Mouse (Mus musculus) forebrain, embryonic 14.5 days (tissue): ENCODE results near the gene Trp53bp1. TPM values are rescaled to one million over a fixed set of nuclear protein-coding genes. Genes with fewer than 3 reads are reported as not detected.

Source experiments
- ATAC-seq: fragments of 200-750 bp; cut with Nextera tagmentation; 2 replicates; pipeline ENCODE4 v1.8.0; 2017; ENCODE audit warnings: mild to moderate bottlenecking, moderate library complexity
- DNase-seq: peaks from one replicate; pipeline ENCODE4 v3.0.0-alpha.2; 2015; ENCODE audit warnings: low spot score
- H3K27ac ChIP-seq: fragments of 300-500 bp; sonication (generic); 2 replicates; pipeline ENCODE4 v1.5.1; 2014; ENCODE audit warnings: low read depth, mild to moderate bottlenecking, control low read depth, low read length, moderate library complexity
- H3K27me3 ChIP-seq: fragments of 300-500 bp; sonication (generic); replicated peaks from 2 replicates; pipeline ENCODE4 v1.6.1; 2014; ENCODE audit warnings: low read length, control low read depth, mixed read lengths; ENCODE audit not compliant: control insufficient read depth, insufficient read depth
- H3K36me3 ChIP-seq: fragments of 300-500 bp; sonication (generic); 2 replicates; pipeline ENCODE4 v1.6.1; 2014; ENCODE audit warnings: low read length, control low read depth; ENCODE audit not compliant: control insufficient read depth, insufficient read depth
- H3K4me1 ChIP-seq: fragments of 300-500 bp; sonication (generic); 2 replicates; pipeline ENCODE4 v1.6.1; 2014; ENCODE audit warnings: antibody characterized with exemption, low read length, control low read depth; ENCODE audit not compliant: control insufficient read depth, insufficient read depth
- H3K4me2 ChIP-seq: fragments of 300-500 bp; sonication (generic); 2 replicates; pipeline ENCODE4 v1.6.1; 2014; ENCODE audit warnings: mild to moderate bottlenecking, control low read depth, low read length
- H3K4me3 ChIP-seq: fragments of 300-500 bp; sonication (generic); 2 replicates; pipeline ENCODE4 v1.5.1; 2014; ENCODE audit warnings: low read depth, low read length, control low read depth
- H3K9ac ChIP-seq: fragments of 300-500 bp; sonication (generic); 2 replicates; pipeline ENCODE4 v1.6.1; 2014; ENCODE audit warnings: mild to moderate bottlenecking, low read length, control low read depth, moderate library complexity
- H3K9me3 ChIP-seq: fragments of 300-500 bp; sonication (generic); replicated peaks from 2 replicates; pipeline ENCODE4 v1.6.1; 2016; ENCODE audit warnings: low read length, control low read depth, mixed read lengths; ENCODE audit not compliant: control insufficient read depth
- WGBS: fragments of 180-500 bp; shearing (Covaris S2); extraction: QIAGEN DNeasy Blood & Tissue Kit; methylation state at CpG from one replicate; pipeline ENCODE4 v1.1.7; 2014; 5-methylcytosine and 5-hydroxymethylcytosine counted together
- polyA plus RNA-seq: library from polyadenylated mRNA; unstranded; fragments of >200 nt; fragmentation: Nextera tagmentation; extraction: Ambion mirVana; gene quantifications from 2 replicates; pipeline ENCODE4 v1.2.1, GENCODE M21; 2014

Gene Trp53bp1
- polyA plus RNA-seq, 1 experiment from 2014 or later, result 116 TPM

DNA sequence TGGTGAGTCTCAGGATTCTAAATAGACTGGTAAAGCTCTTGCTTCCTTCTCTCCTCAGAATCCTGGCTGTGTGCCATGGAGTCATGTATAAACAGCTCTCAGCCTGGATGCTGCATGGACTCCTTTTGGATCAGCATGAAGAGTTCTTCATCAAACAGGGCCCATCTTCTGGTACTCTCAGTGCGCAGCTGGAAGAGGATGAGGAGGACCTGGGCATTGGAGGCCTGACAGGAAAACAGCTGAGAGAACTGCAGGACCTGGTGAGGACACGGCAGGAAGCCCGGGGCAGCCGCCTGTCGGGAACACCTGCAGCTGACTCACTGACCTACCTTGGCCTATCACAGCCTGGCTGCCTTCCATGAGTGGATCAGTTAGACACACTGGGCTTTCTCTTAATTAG, 87.8 kb downstream of the Trp53bp1 start:
- H3K4me2 ChIP-seq, result no peak overlapping the region
- no peaks in the 10 kb centered on the region for H3K4me1 ChIP-seq
- no peaks in the 10 kb centered on the region for H3K27me3 ChIP-seq
- H3K36me3 ChIP-seq, result peaks cover 66% of the 10 kb centered on the region
- DNase-seq (no peak), ATAC-seq (no peak)
- WGBS, result 95% methylated on average over 5 of the region's 5 CpGs
- H3K27ac ChIP-seq, result no peak overlapping the region
- H3K4me3 ChIP-seq, result no peak overlapping the region
- H3K9me3 ChIP-seq, result no peaks in the 10 kb centered on the region
- no peak overlapping the region for H3K9ac ChIP-seq

GRCm38 (mm10) chr2:121178828-121179479, 92.3 kb downstream of the Trp53bp1 start:
- H3K4me1 ChIP-seq, result no peaks in the 10 kb centered on the region
- H3K27me3 ChIP-seq, result no peaks in the 10 kb centered on the region
- no peak overlapping the region for H3K4me3 ChIP-seq
- no peak for DNase-seq
- no peak overlapping the region for H3K4me2 ChIP-seq
- H3K36me3 ChIP-seq, result peaks cover 73% of the 10 kb centered on the region
- ATAC-seq, result no peak
- H3K27ac ChIP-seq, result no peak overlapping the region
- no peaks in the 10 kb centered on the region for H3K9me3 ChIP-seq
- no peak overlapping the region for H3K9ac ChIP-seq
- WGBS, result 95% methylated on average over 3 of the region's 3 CpGs

- ATAC-seq, result peak; percentile 97
- Histone ChIP-seq H3K4me3 (peak within 1 kb of the TSS; percentile 92), H3K4me1 (peaks cover 23% of the 10 kb centered on the region), H3K9ac (peak within 1 kb of the TSS; percentile 85), H3K27ac (peak within 1 kb of the TSS; percentile 80), H3K27me3 (no peaks in the 10 kb centered on the region), H3K9me3 (no peaks in the 10 kb centered on the region), H3K4me2 (peak within 1 kb of the TSS; percentile 92), H3K36me3 (peaks cover 35% of the 10 kb centered on the region)
- WGBS, result under 1% methylated on average over 62 of the region's 66 CpGs
- DNase-seq, result peak; percentile 96
These were observed 100.0 kb downstream of the Trp53bp1 start, which contains the start of gene Zscan29 for GRCm38 (mm10) chr2:121170980-121171742. Gene Zscan29 (minus strand): TSS chr2:121171125.

GRCm38 (mm10) chr2:121170481-121170971, 100.7 kb downstream of the Trp53bp1 start, which contains the start of gene Tubgcp4:
Gene Tubgcp4 (plus strand): TSS chr2:121170654.
- WGBS, result under 1% methylated on average over 37 of the region's 38 CpGs
- ATAC-seq, result peak; percentile 63
- H3K9ac ChIP-seq, result peak within 1 kb of the TSS; percentile 85
- DNase-seq, result no peak
- peak within 1 kb of the TSS; percentile 92 for H3K4me3 ChIP-seq
- H3K4me2 ChIP-seq, result peak within 1 kb of the TSS; percentile 92
- peaks cover 33% of the 10 kb centered on the region for H3K36me3 ChIP-seq
- H3K27me3 ChIP-seq, result no peaks in the 10 kb centered on the region
- H3K4me1 ChIP-seq, result peaks cover 23% of the 10 kb centered on the region
- H3K9me3 ChIP-seq, result no peaks in the 10 kb centered on the region
- peak within 1 kb of the TSS; percentile 80 for H3K27ac ChIP-seq

DNA sequence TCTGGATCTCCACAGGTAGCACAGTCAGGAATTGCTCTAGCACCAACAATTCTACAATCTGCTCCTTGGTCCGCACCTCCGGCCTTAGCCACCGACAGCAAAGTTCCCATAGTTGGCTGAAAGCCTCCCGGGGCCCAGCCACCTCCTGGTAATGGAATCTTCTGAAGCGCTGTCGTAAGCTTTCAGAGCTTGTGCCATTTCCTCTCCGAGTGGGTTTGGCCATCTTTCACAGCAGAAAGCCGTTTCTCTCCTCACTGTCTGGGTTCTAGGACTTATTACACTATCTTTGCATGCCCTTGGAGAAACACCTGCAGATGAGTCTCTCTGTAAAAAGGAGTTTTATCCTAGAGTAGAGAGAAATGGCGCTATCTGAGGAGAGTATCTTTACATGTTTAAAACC, 101.3 kb downstream of the Trp53bp1 start:
- Histone ChIP-seq H3K9ac (peak overlapping the region; percentile 85), H3K4me1 (peaks cover 23% of the 10 kb centered on the region), H3K4me3 (peak overlapping the region; percentile 92), H3K4me2 (peak overlapping the region; percentile 92), H3K9me3 (no peaks in the 10 kb centered on the region), H3K27ac (no peak overlapping the region), H3K36me3 (peaks cover 29% of the 10 kb centered on the region), H3K27me3 (no peaks in the 10 kb centered on the region)
- no peak for ATAC-seq
- no peak for DNase-seq
- WGBS, result 5% methylated on average over 9 of the region's 9 CpGs

- H3K27ac ChIP-seq, result no peak overlapping the region
- DNase-seq, result no peak
- no peaks in the 10 kb centered on the region for H3K9me3 ChIP-seq
- 71% methylated on average over 4 of the region's 4 CpGs for WGBS
- peak overlapping the region; percentile 92 for H3K4me3 ChIP-seq
- peaks cover 23% of the 10 kb centered on the region for H3K4me1 ChIP-seq
- peak overlapping the region; percentile 85; the same call in 1 of the 2 replicates for H3K9ac ChIP-seq
- ATAC-seq, result no peak
- H3K4me2 ChIP-seq, result peak overlapping the region; percentile 92
- H3K27me3 ChIP-seq, result no peaks in the 10 kb centered on the region
- peaks cover 30% of the 10 kb centered on the region for H3K36me3 ChIP-seq
These were observed 102.0 kb downstream of the Trp53bp1 start for GRCm38 (mm10) chr2:121169173-121169572.

DNA sequence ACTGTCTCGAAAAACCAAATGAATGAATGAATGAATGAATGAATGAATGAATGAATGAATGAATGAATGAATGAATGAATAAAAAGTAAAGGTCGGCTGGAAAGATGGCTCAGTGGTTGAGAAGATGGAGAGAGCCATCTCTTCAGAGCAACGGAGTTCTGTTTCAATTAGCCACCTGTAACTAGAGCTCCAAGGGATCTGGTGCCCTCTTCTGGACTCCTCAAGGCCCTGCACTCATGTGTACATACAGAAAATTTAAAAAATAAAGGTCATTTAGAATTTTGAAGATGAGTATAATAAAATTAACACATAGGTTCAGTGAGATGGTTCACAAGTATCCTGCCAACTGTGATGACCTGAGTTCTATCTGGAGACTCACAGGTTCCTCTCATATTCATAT, 118.1 kb downstream of the Trp53bp1 start:
- no peaks in the 10 kb centered on the region for H3K4me1 ChIP-seq
- peaks cover 49% of the 10 kb centered on the region for H3K36me3 ChIP-seq
- H3K4me3 ChIP-seq, result no peak overlapping the region
- no peak overlapping the region for H3K9ac ChIP-seq
- DNase-seq (no peak), ATAC-seq (no peak)
- no peaks in the 10 kb centered on the region for H3K27me3 ChIP-seq
- no peak overlapping the region for H3K27ac ChIP-seq
- WGBS, result 83% methylated on average over 3 of the region's 3 CpGs
- H3K9me3 ChIP-seq, result no peaks in the 10 kb centered on the region
- H3K4me2 ChIP-seq, result no peak overlapping the region

- H3K4me3 ChIP-seq, result no peak overlapping the region
- ATAC-seq, result no peak
- 85% methylated on average over 5 of the region's 5 CpGs for WGBS
- H3K27ac ChIP-seq, result no peak overlapping the region
- H3K4me1 ChIP-seq, result no peaks in the 10 kb centered on the region
- H3K9ac ChIP-seq, result no peak overlapping the region
- H3K9me3 ChIP-seq, result no peaks in the 10 kb centered on the region
- H3K36me3 ChIP-seq, result peaks cover 52% of the 10 kb centered on the region
- no peaks in the 10 kb centered on the region for H3K27me3 ChIP-seq
- no peak overlapping the region for H3K4me2 ChIP-seq
- DNase-seq, result no peak
These were observed 121.5 kb downstream of the Trp53bp1 start for GRCm38 (mm10) chr2:121149679-121150078.
